Mouse (Mus musculus): Measurements from ENCODE around the gene Spata19. TPM values are rescaled to one million over a fixed set of nuclear protein-coding genes. Genes with fewer than 3 reads are reported as not detected.
A peak's percentile ranks its signal among the peaks of the same experiment; 100 is the strongest.

The Spata19 gene
- polyA plus RNA-seq, 2 experiments: not detected

DNA sequence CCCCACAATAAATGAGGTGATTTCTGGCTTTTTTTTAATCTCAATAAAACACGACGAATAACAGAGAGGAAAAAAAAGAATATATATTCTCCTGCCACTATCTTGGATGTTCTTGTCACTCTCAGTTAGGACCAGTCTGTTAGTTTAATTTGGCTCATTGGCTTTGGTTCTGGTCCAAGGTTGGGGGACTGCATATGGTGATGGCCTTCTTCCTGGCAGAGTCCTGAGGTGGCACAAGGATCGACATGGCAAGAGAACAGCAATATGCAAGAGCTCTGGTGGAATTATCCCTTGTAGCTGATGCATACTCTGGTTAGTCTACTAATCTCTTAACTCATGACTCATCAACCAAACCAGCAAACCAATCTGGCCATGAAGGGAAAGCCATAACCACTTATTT lies 9.6 kb upstream of the Spata19 start:
- ATAC-seq (ENCODE audit: low FRiP score, low read depth) (no peak), DNase-seq (ENCODE audit: low spot score) (no peak)
- Histone ChIP-seq H3K36me3 (ENCODE audit: control insufficient read depth, insufficient read depth, low read length) (no peaks in the 10 kb centered on the region), H3K4me2 (replicated peaks; ENCODE audit: low read depth, low read length, severe bottlenecking) (no peak overlapping the region), H3K27ac (replicated peaks; ENCODE audit: low read depth, low read length) (no peak overlapping the region), H3K4me3 (replicated peaks; ENCODE audit: low read length) (no peak overlapping the region), H3K9me3 (ENCODE audit: control insufficient read depth, low read length) (no peaks in the 10 kb centered on the region), H3K27me3 (ENCODE audit: control insufficient read depth, insufficient read depth, low read length) (no peaks in the 10 kb centered on the region), H3K9ac (ENCODE audit: low read depth, low read length, severe bottlenecking) (no peak overlapping the region), H3K4me1 (ENCODE audit: control insufficient read depth, insufficient read depth, low read length) (no peaks in the 10 kb centered on the region)
- 86% methylated on average over 3 of the region's 3 CpGs for WGBS
- TF ChIP-seq POLR2A (IDR thresholded peaks at IDR 0.05; ENCODE audit: borderline replicate concordance, extremely low read depth, insufficient read depth, insufficient read length): no peak

DNA sequence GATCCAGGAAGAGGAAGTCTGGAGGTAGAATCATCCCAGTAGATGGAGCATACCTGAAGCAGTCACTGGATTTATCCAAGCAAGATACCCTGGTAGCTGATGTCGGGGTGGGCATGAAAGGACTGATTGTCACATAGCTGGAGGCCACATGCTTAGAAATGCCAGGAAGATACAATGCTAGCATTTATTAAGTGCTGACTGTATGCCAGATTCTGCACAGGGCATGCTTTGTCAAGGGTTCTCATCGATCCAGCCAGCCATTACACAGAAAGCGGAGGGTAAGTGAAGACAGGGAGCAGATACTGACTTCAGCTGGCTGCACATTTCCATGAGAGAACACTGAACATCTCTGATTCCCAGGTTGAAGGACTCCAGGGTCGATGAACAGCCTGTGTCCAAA lies 4.6 kb downstream of the Spata19 start:
- no peak for DNase-seq (ENCODE audit: low spot score)
- Histone ChIP-seq H3K27me3 (ENCODE audit: control insufficient read depth, insufficient read depth, low read length) (no peaks in the 10 kb centered on the region), H3K27ac (replicated peaks; ENCODE audit: low read depth, low read length) (no peak overlapping the region), H3K36me3 (ENCODE audit: control insufficient read depth, insufficient read depth, low read length) (no peaks in the 10 kb centered on the region), H3K4me1 (ENCODE audit: control insufficient read depth, insufficient read depth, low read length) (no peaks in the 10 kb centered on the region), H3K9ac (ENCODE audit: low read depth, low read length, severe bottlenecking) (no peak overlapping the region), H3K9me3 (ENCODE audit: control insufficient read depth, low read length) (no peaks in the 10 kb centered on the region), H3K4me3 (replicated peaks; ENCODE audit: low read length) (no peak overlapping the region), H3K4me2 (replicated peaks; ENCODE audit: low read depth, low read length, severe bottlenecking) (no peak overlapping the region)
- WGBS: 85% methylated on average over 4 of the region's 4 CpGs
- no peak for TF ChIP-seq POLR2A (IDR thresholded peaks at IDR 0.05; ENCODE audit: borderline replicate concordance, extremely low read depth, insufficient read depth, insufficient read length)
- ATAC-seq (ENCODE audit: low FRiP score, low read depth): no peak

DNA sequence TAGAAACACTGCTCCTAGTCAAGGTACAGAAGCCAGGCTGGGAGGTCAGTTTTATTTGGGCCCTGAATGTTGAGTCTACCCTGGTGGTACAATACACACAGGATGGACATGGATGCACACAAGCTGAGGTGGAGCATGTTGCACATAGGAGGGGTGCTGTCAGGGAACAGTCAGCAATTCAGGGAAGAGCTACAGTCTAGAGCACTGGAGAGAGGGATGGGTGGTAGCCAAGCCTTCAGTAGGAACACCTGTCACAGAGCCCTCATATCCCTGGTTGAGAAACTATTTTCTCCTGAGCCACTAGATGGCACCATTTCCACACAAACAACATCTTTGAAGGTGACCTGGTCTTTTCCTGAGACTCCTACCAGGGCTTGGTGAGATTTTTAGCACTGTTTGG lies 13.1 kb downstream of the Spata19 start:
- H3K9ac ChIP-seq (ENCODE audit: low read depth, low read length, severe bottlenecking): no peak overlapping the region
- H3K36me3 ChIP-seq (ENCODE audit: control insufficient read depth, insufficient read depth, low read length): no peaks in the 10 kb centered on the region
- no peaks in the 10 kb centered on the region for H3K9me3 ChIP-seq (ENCODE audit: control insufficient read depth, low read length)
- H3K4me1 ChIP-seq (ENCODE audit: control insufficient read depth, insufficient read depth, low read length): no peaks in the 10 kb centered on the region
- no peak overlapping the region for H3K4me2 ChIP-seq (replicated peaks; ENCODE audit: low read depth, low read length, severe bottlenecking)
- no peak overlapping the region for H3K27ac ChIP-seq (replicated peaks; ENCODE audit: low read depth, low read length)
- ATAC-seq (ENCODE audit: low FRiP score, low read depth) (peak; percentile 47; the same call in 1 of the 2 replicates), DNase-seq (ENCODE audit: low spot score) (peak; percentile 70)
- H3K27me3 ChIP-seq (ENCODE audit: control insufficient read depth, insufficient read depth, low read length): no peaks in the 10 kb centered on the region
- TF ChIP-seq POLR2A (IDR thresholded peaks at IDR 0.05; ENCODE audit: borderline replicate concordance, extremely low read depth, insufficient read depth, insufficient read length): no peak
- no peak overlapping the region for H3K4me3 ChIP-seq (replicated peaks; ENCODE audit: low read length)

DNA sequence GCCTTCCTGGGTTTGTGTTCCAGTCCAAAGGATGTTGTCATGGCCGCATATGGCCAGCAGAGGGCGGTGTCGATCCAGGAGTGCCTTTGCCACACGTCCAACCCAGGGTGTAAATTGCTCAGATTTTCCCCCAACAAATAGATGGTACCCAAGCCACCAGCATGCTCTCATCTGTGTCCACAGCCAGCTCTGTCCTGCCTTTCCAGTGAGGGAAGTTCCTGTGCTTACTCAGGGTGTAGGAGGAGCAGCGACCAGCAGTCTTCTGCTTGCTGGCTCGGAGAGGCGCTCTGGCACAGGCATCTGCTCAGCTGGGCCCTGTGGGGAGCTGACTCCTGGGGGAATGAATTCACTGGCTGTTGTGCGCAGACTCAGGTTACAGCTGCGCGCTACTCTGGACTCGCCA lies 17.5 kb downstream of the Spata19 start:
- no peak overlapping the region for H3K27ac ChIP-seq (replicated peaks; ENCODE audit: low read depth, low read length)
- TF ChIP-seq POLR2A (IDR thresholded peaks at IDR 0.05; ENCODE audit: borderline replicate concordance, extremely low read depth, insufficient read depth, insufficient read length): no peak
- H3K4me2 ChIP-seq (replicated peaks; ENCODE audit: low read depth, low read length, severe bottlenecking): 0 out of 2 replicates have a peak overlapping the region, but pooled peaks have one; percentile 22
- 0 out of 2 replicates have a peak overlapping the region, but pooled peaks have one; percentile 14 for H3K9ac ChIP-seq (ENCODE audit: low read depth, low read length, severe bottlenecking)
- H3K36me3 ChIP-seq (ENCODE audit: control insufficient read depth, insufficient read depth, low read length): no peaks in the 10 kb centered on the region
- ATAC-seq (ENCODE audit: low FRiP score, low read depth) (no peak), DNase-seq (ENCODE audit: low spot score) (peak; percentile 69)
- H3K27me3 ChIP-seq (ENCODE audit: control insufficient read depth, insufficient read depth, low read length): no peaks in the 10 kb centered on the region; the same call in 1 of the 2 replicates
- H3K4me1 ChIP-seq (ENCODE audit: control insufficient read depth, insufficient read depth, low read length): no peaks in the 10 kb centered on the region
- H3K4me3 ChIP-seq (replicated peaks; ENCODE audit: low read length): no peak overlapping the region
- H3K9me3 ChIP-seq (ENCODE audit: control insufficient read depth, low read length): no peaks in the 10 kb centered on the region
- 1% methylated on average over 11 of the region's 11 CpGs for WGBS

DNA sequence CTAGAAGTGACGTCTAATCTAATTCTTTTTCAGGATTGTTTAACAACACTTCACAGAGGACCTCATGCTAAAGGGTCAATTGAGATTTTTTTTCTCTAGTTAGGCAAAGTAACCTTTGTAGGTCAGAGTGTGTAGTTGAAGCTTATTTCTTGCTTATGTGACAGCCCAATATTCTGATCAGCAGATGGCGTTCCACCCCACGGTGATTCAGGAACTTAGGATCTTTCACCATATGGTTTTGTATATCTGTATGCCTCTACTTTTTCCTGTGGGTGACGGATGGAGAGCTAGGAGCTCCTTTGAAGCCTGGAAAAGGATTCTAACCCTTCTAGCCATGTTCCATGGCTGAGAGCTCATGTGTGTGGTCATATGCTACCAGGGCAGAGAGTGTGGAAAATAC lies 27.9 kb downstream of the Spata19 start:
- Histone ChIP-seq H3K4me3 (replicated peaks; ENCODE audit: low read length) (no peak overlapping the region), H3K9me3 (ENCODE audit: control insufficient read depth, low read length) (no peaks in the 10 kb centered on the region), H3K9ac (ENCODE audit: low read depth, low read length, severe bottlenecking) (no peak overlapping the region), H3K27ac (replicated peaks; ENCODE audit: low read depth, low read length) (no peak overlapping the region), H3K4me1 (ENCODE audit: control insufficient read depth, insufficient read depth, low read length) (no peaks in the 10 kb centered on the region), H3K4me2 (replicated peaks; ENCODE audit: low read depth, low read length, severe bottlenecking) (no peak overlapping the region), H3K27me3 (ENCODE audit: control insufficient read depth, insufficient read depth, low read length) (no peaks in the 10 kb centered on the region), H3K36me3 (ENCODE audit: control insufficient read depth, insufficient read depth, low read length) (no peaks in the 10 kb centered on the region)
- ATAC-seq (ENCODE audit: low FRiP score, low read depth) (no peak), DNase-seq (ENCODE audit: low spot score) (no peak)
- no peak for TF ChIP-seq POLR2A (IDR thresholded peaks at IDR 0.05; ENCODE audit: borderline replicate concordance, extremely low read depth, insufficient read depth, insufficient read length)
- 57% methylated on average over 4 of the region's 4 CpGs for WGBS

DNA sequence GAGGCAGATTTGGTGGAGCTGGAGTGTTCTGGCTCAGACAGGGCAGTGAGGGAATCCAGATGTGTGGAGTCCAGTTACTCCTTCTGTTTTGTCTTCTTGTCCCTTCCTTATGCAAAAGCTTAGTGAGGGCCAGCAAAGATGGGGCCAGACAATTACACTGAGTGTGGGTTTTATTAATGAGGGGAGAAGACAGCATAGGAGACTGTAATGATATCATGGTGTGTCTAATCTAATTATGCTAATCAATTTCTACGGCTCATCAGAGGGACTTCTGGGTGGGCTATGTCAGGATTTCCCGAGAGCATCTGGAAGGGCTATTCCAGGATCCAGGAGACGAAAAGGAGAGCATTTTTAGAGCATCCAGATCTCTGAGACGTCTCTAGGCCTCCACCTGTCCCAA lies 32.0 kb downstream of the Spata19 start:
- no peak for TF ChIP-seq POLR2A (IDR thresholded peaks at IDR 0.05; ENCODE audit: borderline replicate concordance, extremely low read depth, insufficient read depth, insufficient read length)
- no peak overlapping the region for H3K4me3 ChIP-seq (replicated peaks; ENCODE audit: low read length)
- no peak for ATAC-seq (ENCODE audit: low FRiP score, low read depth)

More for the DNA sequence above, 32.0 kb downstream of the Spata19 start:
- WGBS: 53% methylated on average over 4 of the region's 4 CpGs
- Histone ChIP-seq H3K9me3 (ENCODE audit: control insufficient read depth, low read length) (no peaks in the 10 kb centered on the region), H3K4me1 (ENCODE audit: control insufficient read depth, insufficient read depth, low read length) (no peaks in the 10 kb centered on the region), H3K27ac (replicated peaks; ENCODE audit: low read depth, low read length) (no peak overlapping the region), H3K9ac (ENCODE audit: low read depth, low read length, severe bottlenecking) (no peak overlapping the region), H3K27me3 (ENCODE audit: control insufficient read depth, insufficient read depth, low read length) (no peaks in the 10 kb centered on the region), H3K36me3 (ENCODE audit: control insufficient read depth, insufficient read depth, low read length) (no peaks in the 10 kb centered on the region), H3K4me2 (replicated peaks; ENCODE audit: low read depth, low read length, severe bottlenecking) (no peak overlapping the region)
- DNase-seq (ENCODE audit: low spot score): no peak

All from limb, embryonic 14.5 days (tissue).